Mouse (Mus musculus) megakaryocyte, embryonic 14.5 days (primary cell): ENCODE data around the gene Hoxb5.

ENCODE experiments used
- FLI1 ChIP-seq: IDR thresholded peaks from 2 replicates; pipeline ENCODE4 v1.6.1; 2012; ENCODE audit warnings: low read length, inconsistent platforms, mixed read lengths
- GATA1 ChIP-seq: IDR thresholded peaks from 3 replicates; pipeline ENCODE4 v1.6.1; 2012; ENCODE audit warnings: mixed read lengths, low read length, inconsistent platforms, borderline replicate concordance

DNA sequence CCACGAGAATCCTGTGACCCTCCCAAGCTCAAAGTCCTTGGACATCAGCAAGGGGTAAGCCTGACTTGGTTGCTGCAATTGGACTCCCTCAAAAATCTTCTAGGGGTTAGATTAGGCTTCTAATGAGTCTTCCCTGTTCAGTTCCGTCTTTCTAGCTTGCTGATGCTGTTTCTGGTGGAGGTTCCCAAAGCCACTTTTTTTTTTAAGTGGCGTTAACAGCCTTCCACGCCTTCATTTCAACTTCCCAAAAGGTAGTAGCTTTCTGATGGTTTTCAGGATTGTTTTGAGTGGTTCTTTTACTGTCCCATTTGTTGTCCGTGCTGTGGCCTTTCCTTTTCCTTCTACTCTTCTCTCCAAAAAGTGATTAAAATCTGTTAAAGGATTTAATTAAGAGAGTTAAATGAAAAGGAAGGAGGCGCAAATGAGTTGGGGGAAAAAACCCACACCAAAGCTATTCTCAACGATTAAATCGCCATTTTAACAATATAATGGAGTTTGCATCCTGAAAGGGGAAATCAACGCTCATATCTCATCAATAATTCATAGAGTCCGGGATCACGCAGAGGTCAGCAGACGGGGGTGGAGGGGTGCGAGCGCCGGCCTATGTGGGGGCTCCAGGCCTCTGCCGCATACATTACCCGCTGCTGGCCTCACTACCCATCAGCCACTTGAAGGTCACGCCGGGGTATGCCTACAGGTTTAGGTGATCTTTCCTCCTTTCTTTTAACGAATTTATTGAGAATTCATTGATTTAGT, 7.2 kb downstream of the Hoxb5 start:
- TF ChIP-seq GATA1 (no peak), FLI1 (no peak)
